Mouse (Mus musculus): ENCODE measurements at regions not wholly inside any gene's neighbourhood (a gene's known extent, or its start where the extent isn't known, plus 50 kb on each side); places are given as distances from the start of the nearest gene placed in this dataset.

GRCm38 (mm10) chr3:36743399-36743798, 53.4 kb upstream of the Trpc3 start:
- no peak for TF ChIP-seq CTCF (IDR thresholded peaks at IDR 0.05; ENCODE audit: borderline replicate concordance, insufficient read depth, low read depth, low read length)
- TF ChIP-seq POLR2A (IDR thresholded peaks at IDR 0.05; ENCODE audit: borderline replicate concordance, insufficient read depth, low read length), result no peak
- WGBS, result 73% methylated on average over 5 of the region's 5 CpGs
- Histone ChIP-seq H3K27ac (ENCODE audit: insufficient read depth, low read length) (no peak overlapping the region), H3K4me3 (replicated peaks; ENCODE audit: insufficient read depth, low read depth, low read length) (no peak overlapping the region), H3K27me3 (ENCODE audit: control insufficient read depth, insufficient read depth, low read length) (no peaks in the 10 kb centered on the region), H3K4me1 (ENCODE audit: control insufficient read depth, insufficient read depth, low read length) (no peaks in the 10 kb centered on the region)
- DNase-seq, result no peak

- Histone ChIP-seq H3K27me3 (ENCODE audit: control insufficient read depth, insufficient read depth, low read length) (no peaks in the 10 kb centered on the region), H3K4me3 (replicated peaks; ENCODE audit: insufficient read depth, low read depth, low read length) (no peak overlapping the region), H3K27ac (ENCODE audit: insufficient read depth, low read length) (no peak overlapping the region), H3K4me1 (ENCODE audit: control insufficient read depth, insufficient read depth, low read length) (no peaks in the 10 kb centered on the region)
- WGBS, result 70% methylated on average over 7 of the region's 7 CpGs
- no peak for TF ChIP-seq POLR2A (IDR thresholded peaks at IDR 0.05; ENCODE audit: borderline replicate concordance, insufficient read depth, low read length)
- no peak for TF ChIP-seq CTCF (IDR thresholded peaks at IDR 0.05; ENCODE audit: borderline replicate concordance, insufficient read depth, low read depth, low read length)
- no peak for DNase-seq
Measured at GRCm38 (mm10) chr3:36754358-36754950, 64.5 kb upstream of the Trpc3 start.

DNA sequence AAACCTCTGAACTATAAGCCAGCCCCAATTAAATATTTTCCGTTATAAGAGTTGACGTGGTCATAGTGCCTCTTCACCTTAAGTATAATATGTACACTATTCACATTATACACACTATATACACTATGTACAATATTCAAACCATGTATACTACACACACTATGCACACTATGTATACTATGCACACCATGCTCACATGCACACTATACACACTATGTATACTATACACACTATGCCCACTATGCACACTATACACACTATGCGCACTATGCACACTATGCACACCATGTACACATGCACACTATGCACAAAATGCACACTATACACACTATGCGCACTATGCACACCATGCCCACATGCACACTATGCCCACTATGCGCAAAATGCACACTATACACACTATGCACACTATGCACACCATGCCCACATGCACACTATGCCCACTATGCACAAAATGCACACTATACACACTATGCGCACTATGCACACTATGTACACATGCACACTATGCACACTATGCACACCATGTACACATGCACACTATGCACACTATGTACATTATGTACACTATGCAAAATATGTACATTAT, 72.2 kb upstream of the Trpc3 start:
- no peak for DNase-seq
- no peaks in the 10 kb centered on the region for H3K27me3 ChIP-seq (ENCODE audit: control insufficient read depth, insufficient read depth, low read length)
- TF ChIP-seq CTCF (IDR thresholded peaks at IDR 0.05; ENCODE audit: borderline replicate concordance, insufficient read depth, low read depth, low read length) (no peak), POLR2A (IDR thresholded peaks at IDR 0.05; ENCODE audit: borderline replicate concordance, insufficient read depth, low read length) (no peak)
- H3K27ac ChIP-seq (ENCODE audit: insufficient read depth, low read length), result no peak overlapping the region
- no peaks in the 10 kb centered on the region for H3K4me1 ChIP-seq (ENCODE audit: control insufficient read depth, insufficient read depth, low read length)
- WGBS, result 98% methylated on average over 6 of the region's 6 CpGs
- H3K4me3 ChIP-seq (replicated peaks; ENCODE audit: insufficient read depth, low read depth, low read length), result no peak overlapping the region

DNA sequence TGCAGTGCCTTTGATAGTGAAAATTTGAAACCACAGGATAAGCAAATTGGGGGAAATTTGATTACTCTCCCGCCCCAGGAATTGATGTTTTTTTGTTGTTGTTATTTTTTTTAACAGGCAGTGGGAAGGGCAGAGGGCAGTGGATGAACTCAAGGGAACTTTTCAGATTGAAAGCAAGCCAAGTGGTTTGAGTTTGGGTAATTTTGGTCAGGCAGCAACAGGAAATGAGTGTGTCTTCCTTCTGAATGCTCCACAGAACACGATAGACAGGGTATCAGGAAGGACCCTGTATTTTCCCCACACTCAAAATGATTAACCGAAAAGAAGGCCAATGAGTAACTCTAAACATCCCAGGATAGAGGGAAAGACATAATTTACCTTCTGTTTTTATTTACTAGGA, 72.9 kb upstream of the Trpc3 start:
- no peaks in the 10 kb centered on the region for H3K27me3 ChIP-seq (ENCODE audit: control insufficient read depth, insufficient read depth, low read length)
- no peaks in the 10 kb centered on the region for H3K4me1 ChIP-seq (ENCODE audit: control insufficient read depth, insufficient read depth, low read length)
- WGBS, result 82% methylated on average over 3 of the region's 3 CpGs
- H3K4me3 ChIP-seq (replicated peaks; ENCODE audit: insufficient read depth, low read depth, low read length), result no peak overlapping the region
- no peak overlapping the region for H3K27ac ChIP-seq (ENCODE audit: insufficient read depth, low read length)
- DNase-seq, result no peak
- no peak for TF ChIP-seq POLR2A (IDR thresholded peaks at IDR 0.05; ENCODE audit: borderline replicate concordance, insufficient read depth, low read length)
- no peak for TF ChIP-seq CTCF (IDR thresholded peaks at IDR 0.05; ENCODE audit: borderline replicate concordance, insufficient read depth, low read depth, low read length)

GRCm38 (mm10) chr3:36764741-36765140, 74.8 kb upstream of the Trpc3 start:
- H3K27me3 ChIP-seq (ENCODE audit: control insufficient read depth, insufficient read depth, low read length), result no peaks in the 10 kb centered on the region
- H3K4me3 ChIP-seq (replicated peaks; ENCODE audit: insufficient read depth, low read depth, low read length), result no peak overlapping the region
- no peak overlapping the region for H3K27ac ChIP-seq (ENCODE audit: insufficient read depth, low read length)
- WGBS, result 22% methylated on average over 2 of the region's 2 CpGs
- DNase-seq, result peak; percentile 23 to 78
- TF ChIP-seq POLR2A (IDR thresholded peaks at IDR 0.05; ENCODE audit: borderline replicate concordance, insufficient read depth, low read length), result no peak
- no peak for TF ChIP-seq CTCF (IDR thresholded peaks at IDR 0.05; ENCODE audit: borderline replicate concordance, insufficient read depth, low read depth, low read length)
- no peaks in the 10 kb centered on the region for H3K4me1 ChIP-seq (ENCODE audit: control insufficient read depth, insufficient read depth, low read length)

DNA sequence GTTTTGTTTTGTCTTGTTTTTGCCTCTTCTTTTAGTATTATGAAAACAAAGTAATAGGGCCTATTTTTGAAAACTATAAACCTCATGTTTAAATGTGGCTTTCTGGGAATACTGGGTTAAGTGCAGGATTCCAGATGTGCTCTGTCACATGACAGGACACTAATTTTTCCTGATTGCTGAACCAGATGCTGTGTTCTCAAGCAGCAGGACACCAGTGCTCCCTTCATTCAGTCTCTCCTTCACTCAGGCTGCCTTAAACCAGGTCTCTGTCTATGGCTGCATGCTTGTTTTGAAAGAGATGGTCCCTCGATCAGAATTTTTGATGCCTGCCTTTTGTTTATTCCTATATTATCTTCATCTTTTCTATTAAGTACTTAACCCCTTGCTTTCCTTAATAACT, 80.1 kb upstream of the Trpc3 start:
- no peak overlapping the region for H3K4me3 ChIP-seq (replicated peaks; ENCODE audit: insufficient read depth, low read depth, low read length)
- H3K4me1 ChIP-seq (ENCODE audit: control insufficient read depth, insufficient read depth, low read length), result no peaks in the 10 kb centered on the region
- 61% methylated on average over 1 of the region's 1 CpGs for WGBS
- no peak for TF ChIP-seq CTCF (IDR thresholded peaks at IDR 0.05; ENCODE audit: borderline replicate concordance, insufficient read depth, low read depth, low read length)
- no peak for TF ChIP-seq POLR2A (IDR thresholded peaks at IDR 0.05; ENCODE audit: borderline replicate concordance, insufficient read depth, low read length)
- H3K27me3 ChIP-seq (ENCODE audit: control insufficient read depth, insufficient read depth, low read length), result no peaks in the 10 kb centered on the region
- no peak for DNase-seq
- H3K27ac ChIP-seq (ENCODE audit: insufficient read depth, low read length), result no peak overlapping the region

DNA sequence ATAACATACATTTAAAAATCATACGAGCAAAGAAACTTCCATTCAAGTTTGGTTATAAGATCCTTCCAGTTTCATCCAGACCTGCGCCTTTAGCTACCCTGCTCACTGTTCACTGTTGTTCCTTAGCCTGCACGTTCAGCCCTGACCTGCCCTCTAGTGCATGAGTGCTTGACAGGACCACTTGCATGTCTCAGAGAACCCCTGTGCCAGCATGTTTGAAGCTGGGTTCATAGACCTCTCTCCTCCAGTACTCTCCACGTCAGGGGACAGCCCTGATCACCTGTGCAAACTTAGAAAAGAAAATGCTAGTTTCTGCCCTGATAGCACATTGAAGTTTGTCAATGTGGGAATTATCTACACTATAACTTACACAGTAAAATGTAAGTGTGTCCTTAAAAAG, 81.0 kb upstream of the Trpc3 start:
- Histone ChIP-seq H3K4me3 (replicated peaks; ENCODE audit: insufficient read depth, low read depth, low read length) (no peak overlapping the region), H3K4me1 (ENCODE audit: control insufficient read depth, insufficient read depth, low read length) (no peaks in the 10 kb centered on the region), H3K27ac (ENCODE audit: insufficient read depth, low read length) (no peak overlapping the region), H3K27me3 (ENCODE audit: control insufficient read depth, insufficient read depth, low read length) (no peaks in the 10 kb centered on the region)
- no peak for TF ChIP-seq CTCF (IDR thresholded peaks at IDR 0.05; ENCODE audit: borderline replicate concordance, insufficient read depth, low read depth, low read length)
- TF ChIP-seq POLR2A (IDR thresholded peaks at IDR 0.05; ENCODE audit: borderline replicate concordance, insufficient read depth, low read length), result no peak
- WGBS, result 72% methylated on average over 4 of the region's 4 CpGs
- no peak for DNase-seq

DNA sequence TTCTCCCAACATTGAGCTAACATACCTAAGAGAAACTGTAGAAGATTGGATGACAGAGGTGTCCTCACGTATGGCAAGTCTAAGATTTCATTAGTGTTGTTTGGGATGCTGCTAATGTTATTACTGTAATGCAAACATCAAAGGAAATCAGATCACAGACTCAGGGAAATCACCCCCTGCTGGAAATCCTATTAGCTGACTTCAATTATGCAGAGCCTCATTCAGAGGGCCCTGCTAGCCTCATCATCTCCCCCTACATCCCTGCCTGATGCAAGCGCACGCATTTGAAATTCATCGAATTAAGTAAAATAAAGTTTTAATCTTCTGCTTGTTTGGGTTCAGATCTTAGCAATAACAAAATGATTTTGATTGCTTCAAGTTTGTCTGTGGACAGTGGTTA, 84.1 kb upstream of the Trpc3 start:
- no peaks in the 10 kb centered on the region for H3K27me3 ChIP-seq (ENCODE audit: control insufficient read depth, insufficient read depth, low read length)
- no peak overlapping the region for H3K27ac ChIP-seq (ENCODE audit: insufficient read depth, low read length)
- no peak for TF ChIP-seq POLR2A (IDR thresholded peaks at IDR 0.05; ENCODE audit: borderline replicate concordance, insufficient read depth, low read length)
- TF ChIP-seq CTCF (IDR thresholded peaks at IDR 0.05; ENCODE audit: borderline replicate concordance, insufficient read depth, low read depth, low read length), result no peak
- H3K4me3 ChIP-seq (replicated peaks; ENCODE audit: insufficient read depth, low read depth, low read length), result no peak overlapping the region
- DNase-seq, result no peak
- WGBS, result 42% methylated on average over 4 of the region's 4 CpGs
- no peaks in the 10 kb centered on the region for H3K4me1 ChIP-seq (ENCODE audit: control insufficient read depth, insufficient read depth, low read length)
